Mouse (Mus musculus) hindlimb bud, embryonic 11.5 days (tissue): ENCODE measurements around the gene Mrpl37.

ENCODE experiments used
- DNase-seq: peaks from one replicate; pipeline ENCODE4 v3.0.0-alpha.2; 2012; ENCODE audit warnings: low read depth, low spot score; ENCODE audit errors: extremely low spot score

Mrpl37 gene

GRCm38 (mm10) chr4:107067151-107067840, 628 bp upstream of the Mrpl37 start:
- DNase-seq = no peak

GRCm38 (mm10) chr4:107064394-107065098, 2.1 kb downstream of the Mrpl37 start:
- no peak for DNase-seq

- DNase-seq = no peak
These were observed 3.5 kb downstream of the Mrpl37 start for GRCm38 (mm10) chr4:107063214-107063613.

GRCm38 (mm10) chr4:107061560-107061959, 5.1 kb downstream of the Mrpl37 start:
- DNase-seq = no peak

- no peak for DNase-seq
These were observed 7.9 kb downstream of the Mrpl37 start for GRCm38 (mm10) chr4:107058781-107059180.

DNA sequence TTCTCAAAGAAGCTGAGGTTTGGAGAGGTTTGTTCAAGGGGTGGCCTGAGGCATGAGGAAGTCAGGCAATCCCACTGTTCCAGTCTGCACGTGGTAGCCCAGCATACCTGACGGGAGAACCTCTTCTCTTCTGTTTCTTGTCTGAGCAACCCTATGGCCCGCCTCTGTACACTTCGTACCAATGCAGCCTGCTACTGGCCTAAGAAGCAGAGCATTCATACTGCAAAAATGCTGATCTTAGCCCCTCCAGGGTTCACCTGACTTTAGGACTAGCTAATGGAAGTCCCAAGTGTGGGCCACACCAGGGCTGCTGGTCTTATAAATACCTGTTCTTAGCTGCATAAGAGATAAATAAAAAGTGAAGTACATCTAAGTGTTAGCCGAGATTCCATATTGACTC, 8.3 kb downstream of the Mrpl37 start:
- DNase-seq = no peak

DNA sequence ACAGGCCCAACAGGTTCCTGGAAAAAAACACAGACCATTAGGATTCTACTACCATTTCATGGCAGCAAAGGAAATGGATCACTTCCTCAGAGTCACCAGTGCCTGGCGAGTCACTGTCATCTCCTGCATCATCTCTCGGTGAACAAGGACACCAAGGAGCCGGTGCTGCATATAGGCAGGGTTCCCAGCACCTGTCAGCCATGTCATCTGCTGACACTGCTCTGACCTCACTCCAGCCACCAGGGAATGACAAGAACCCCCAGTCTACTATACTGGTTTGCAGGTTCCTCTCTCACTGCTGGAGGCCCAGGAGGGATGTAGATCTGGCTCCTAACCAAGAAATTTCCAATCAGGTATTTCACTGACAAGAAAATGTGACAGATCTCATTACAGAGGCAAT, 10.6 kb downstream of the Mrpl37 start:
- no peak for DNase-seq

GRCm38 (mm10) chr4:107052962-107053553, 13.6 kb downstream of the Mrpl37 start:
- no peak for DNase-seq

- no peak for DNase-seq
These were observed 14.8 kb downstream of the Mrpl37 start for GRCm38 (mm10) chr4:107051889-107052288.

DNA sequence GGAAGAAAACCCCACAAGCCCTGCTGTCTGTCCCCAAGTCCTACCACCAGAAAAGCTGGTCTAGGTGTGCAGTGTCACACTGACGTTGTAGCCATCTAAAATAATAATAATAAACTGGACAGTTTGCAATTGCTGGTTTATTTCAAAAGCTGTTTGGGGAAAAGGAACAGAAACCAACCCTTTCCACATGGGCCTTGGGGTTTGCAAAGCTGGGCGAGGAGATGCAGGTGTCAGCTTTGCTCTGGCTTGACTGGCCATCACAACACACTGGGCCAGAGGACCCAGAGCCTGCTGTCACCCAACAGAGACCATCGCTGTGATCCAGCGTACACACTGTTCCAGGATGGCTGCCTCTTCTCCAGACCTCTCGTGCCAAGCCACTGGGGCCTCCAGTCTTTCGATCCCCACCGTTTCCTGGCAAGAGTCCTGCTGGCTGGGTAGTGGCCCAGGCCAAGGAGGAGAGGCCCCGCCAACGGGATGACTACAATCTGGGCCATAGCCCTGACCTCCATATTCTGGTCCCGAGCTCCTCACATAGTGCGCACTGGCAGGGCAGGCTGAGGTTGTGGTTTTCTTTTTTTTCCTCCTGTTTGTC, 18.0 kb downstream of the Mrpl37 start:
- no peak for DNase-seq

DNA sequence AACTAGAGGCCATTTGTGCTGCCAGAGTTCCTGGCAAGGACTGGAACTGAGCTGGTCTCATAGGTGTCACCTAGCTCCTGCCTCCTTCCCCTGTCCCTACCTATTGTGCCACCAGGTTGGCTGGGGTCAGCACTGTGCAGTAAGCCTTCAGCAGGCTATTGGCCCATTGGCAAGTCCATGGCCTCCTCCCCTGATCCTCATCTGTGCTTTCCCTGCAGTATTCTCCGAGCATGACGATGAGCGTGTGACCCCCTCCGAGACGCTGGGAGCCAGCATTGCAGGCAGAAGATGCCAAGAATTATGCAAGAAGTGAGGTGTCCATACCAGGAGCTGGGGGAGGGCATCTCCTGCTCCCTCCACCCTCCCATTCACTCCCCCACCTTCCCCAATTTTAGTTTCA, 18.9 kb downstream of the Mrpl37 start:
- DNase-seq = no peak

GRCm38 (mm10) chr4:107045188-107045587, 21.5 kb downstream of the Mrpl37 start:
- DNase-seq = no peak

- no peak for DNase-seq
These were observed 24.4 kb downstream of the Mrpl37 start for GRCm38 (mm10) chr4:107042304-107042703.

GRCm38 (mm10) chr4:107039270-107039669, 27.4 kb downstream of the Mrpl37 start:
- no peak for DNase-seq

DNA sequence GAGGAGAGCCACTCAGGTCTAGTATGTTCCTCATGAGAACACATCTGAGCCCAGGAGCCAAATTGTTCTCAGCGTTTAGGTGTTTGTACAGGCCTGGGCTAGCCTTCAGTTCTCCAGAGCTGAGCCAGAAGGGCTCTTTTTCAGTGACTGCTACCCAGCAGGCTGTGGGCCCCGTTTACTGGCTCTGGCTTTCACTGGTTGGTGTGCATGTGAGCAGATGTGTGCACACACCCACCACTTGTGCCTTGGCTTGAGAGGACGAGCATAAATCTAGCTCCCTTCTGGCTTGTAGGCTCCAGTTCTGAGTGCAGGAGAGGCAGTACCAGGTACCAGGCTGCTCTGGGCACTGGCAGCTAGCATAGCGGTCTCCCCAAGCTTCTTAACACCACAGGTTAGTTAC, 28.4 kb downstream of the Mrpl37 start:
- DNase-seq = no peak

DNA sequence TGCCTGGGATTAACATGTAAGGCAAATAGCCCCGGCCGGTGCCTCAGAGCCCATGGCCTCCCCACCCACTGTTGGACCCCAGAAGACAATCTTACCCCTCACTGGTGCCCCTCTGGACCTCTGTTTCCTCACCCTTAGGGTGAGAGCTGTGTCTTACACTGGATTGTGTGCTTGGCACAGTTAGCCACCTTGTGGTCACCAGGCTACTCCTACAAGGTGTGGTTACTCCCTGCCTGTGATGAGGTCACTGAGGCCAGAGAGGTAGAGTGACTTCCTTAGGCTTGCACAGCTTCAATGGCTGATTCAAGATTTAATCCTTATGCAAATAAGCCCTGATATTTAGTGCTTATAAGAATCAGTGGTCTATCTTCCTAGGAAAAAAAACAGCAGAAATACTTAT, 29.7 kb downstream of the Mrpl37 start:
- no peak for DNase-seq

GRCm38 (mm10) chr4:107035689-107036088, 31.0 kb downstream of the Mrpl37 start:
- no peak for DNase-seq

DNA sequence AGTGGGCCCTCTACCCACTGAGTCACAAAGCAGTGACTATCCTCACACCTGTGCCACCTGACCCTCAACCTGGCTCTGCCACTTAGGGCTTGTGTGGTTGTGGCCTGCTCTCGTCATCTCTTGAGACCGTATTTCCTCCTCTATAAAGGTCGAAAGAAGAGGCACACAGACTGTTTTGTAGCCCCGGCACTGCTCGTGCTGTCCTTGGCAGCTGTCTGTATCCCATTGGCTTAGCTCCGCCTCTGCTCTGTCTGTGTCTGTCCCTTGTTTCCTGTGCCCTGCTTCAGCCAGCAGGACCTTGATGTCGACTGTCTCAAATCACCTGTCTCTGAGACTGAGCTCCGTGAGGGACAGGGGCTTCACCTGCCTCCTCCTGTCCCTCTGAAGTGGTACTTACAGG, 40.2 kb downstream of the Mrpl37 start:
- no peak for DNase-seq

DNA sequence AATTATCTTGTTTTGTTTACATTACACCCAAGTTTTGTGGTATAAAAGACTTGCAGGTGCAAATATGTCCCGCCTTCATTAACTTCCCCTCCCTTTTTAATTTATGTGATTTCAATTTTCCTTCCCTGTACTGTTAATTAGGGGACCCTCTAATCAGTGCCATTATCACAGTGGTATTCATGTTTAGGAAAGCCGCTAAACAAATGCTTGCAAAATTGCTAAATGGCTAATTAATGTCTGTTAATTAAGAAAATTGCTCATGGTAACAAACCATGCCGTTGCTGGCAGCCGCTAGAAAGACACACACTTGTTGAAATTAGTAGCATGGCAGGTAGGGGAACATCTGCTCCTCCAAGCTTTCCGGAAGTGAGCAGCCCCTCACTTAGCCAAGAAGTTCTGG, 41.3 kb downstream of the Mrpl37 start:
- no peak for DNase-seq

- no peak for DNase-seq
These were observed 41.8 kb downstream of the Mrpl37 start for GRCm38 (mm10) chr4:107024899-107025298.

GRCm38 (mm10) chr4:107021464-107021863, 45.2 kb downstream of the Mrpl37 start:
- no peak for DNase-seq
